Mouse (Mus musculus): Measurements from ENCODE around the gene Ntrk3. TPM values are rescaled to one million over a fixed set of nuclear protein-coding genes. Genes with fewer than 3 reads are reported as not detected.

Gene Ntrk3
- polyA plus RNA-seq (2014; fragmentation: Illumina TruSeq; extraction: RNeasy Lipid Tissue Mini Kit (QIAGEN cat#74804); ENCODE audit: low read depth, low replicate concordance) = 2.1 TPM

GRCm38 (mm10) chr7:78737614-78738210 lies at the start of gene Ntrk3:
Gene Ntrk3, minus strand, starts transcription at chr7:78738012.

GRCm38 (mm10) chr7:78782639-78783581 lies 45.1 kb upstream of the Ntrk3 start, which contains the start of the genes Mrps11 and Mrpl46:
Gene Mrps11, plus strand, starts transcription at chr7:78783119.
Gene Mrpl46, minus strand, starts transcription at chr7:78783531.

Other genes starting within 250 kb of the Ntrk3 start
- 3.8 TPM for gene Mrps11, start 45.1 kb upstream of the Ntrk3 start, polyA plus RNA-seq (2014; fragmentation: Illumina TruSeq; extraction: RNeasy Lipid Tissue Mini Kit (QIAGEN cat#74804); ENCODE audit: low read depth, low replicate concordance)
- 4.9 TPM for gene Mrpl46, start 45.5 kb upstream of the Ntrk3 start, polyA plus RNA-seq (2014; fragmentation: Illumina TruSeq; extraction: RNeasy Lipid Tissue Mini Kit (QIAGEN cat#74804); ENCODE audit: low read depth, low replicate concordance)
- 4.3 TPM for gene Det1, start 109.3 kb upstream of the Ntrk3 start, polyA plus RNA-seq (2014; fragmentation: Illumina TruSeq; extraction: RNeasy Lipid Tissue Mini Kit (QIAGEN cat#74804); ENCODE audit: low read depth, low replicate concordance)
- gene Aen, start 157.8 kb upstream of the Ntrk3 start, polyA plus RNA-seq (2014; fragmentation: Illumina TruSeq; extraction: RNeasy Lipid Tissue Mini Kit (QIAGEN cat#74804); ENCODE audit: low read depth, low replicate concordance) = 11.9 TPM
- 12.3 TPM for gene Isg20, start 175.4 kb upstream of the Ntrk3 start, polyA plus RNA-seq (2014; fragmentation: Illumina TruSeq; extraction: RNeasy Lipid Tissue Mini Kit (QIAGEN cat#74804); ENCODE audit: low read depth, low replicate concordance)

All from sigmoid colon, adult 10 weeks (tissue).